ENCODE assay signal across 12 mouse cellular contexts in the genomic region with DNA sequence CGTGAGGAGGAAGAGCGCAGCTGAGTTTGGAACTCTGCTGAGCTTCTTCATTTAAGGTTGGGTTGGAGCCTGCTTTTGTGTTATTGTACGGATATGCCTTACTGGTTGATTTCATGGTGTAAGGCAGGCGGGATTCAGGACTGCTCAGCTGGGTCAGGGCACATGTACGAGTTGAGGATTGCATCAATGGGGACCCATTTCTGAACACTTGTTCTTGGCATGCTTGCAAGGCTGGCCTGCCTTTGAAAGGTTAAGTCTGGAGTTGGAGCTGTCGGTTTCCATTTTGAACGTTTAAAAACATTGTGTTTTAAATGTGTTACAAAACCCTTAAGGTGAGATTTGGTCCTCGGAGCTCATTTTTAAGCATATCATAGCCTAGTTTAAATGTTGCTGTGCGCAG. TPM values are rescaled to one million over a fixed set of nuclear protein-coding genes. Genes with fewer than 3 reads are reported as not detected.
DNase-seq lines count a peak whose midpoint lies in the region; ATAC-seq lines count a peak whose summit lies in the region.
"Had no signal": no experiment of that assay in that cellular context is flagged by ENCODE, and none has a peak within 500 bp of the region (broad histone marks: within the 10 kb centered on the region; RNA-seq: fewer than 3 reads in every experiment).

No protein-coding gene starts in this region.

- H3K36me3 ChIP-seq in heart, embryonic 15.5 days = no peaks in the 10 kb centered on the region
- no peaks in the 10 kb centered on the region for H3K36me3 ChIP-seq in embryonic facial prominence, embryonic 11.5 days (replicated peaks; ENCODE audit: control insufficient read depth, insufficient read depth, low read depth, low read length)
- H3K36me3 ChIP-seq in hindbrain, embryonic 12.5 days = no peaks in the 10 kb centered on the region
- no peaks in the 10 kb centered on the region; the same call in 1 of the 2 replicates for H3K36me3 ChIP-seq in midbrain, embryonic 12.5 days

- WGBS in heart, embryonic 15.5 days = 76% methylated on average over 9 of the region's 9 CpGs
- 75% methylated on average over 9 of the region's 9 CpGs for WGBS in embryonic facial prominence, embryonic 11.5 days
- 75% methylated on average over 9 of the region's 9 CpGs for WGBS in hindbrain, embryonic 12.5 days
- 74% methylated on average over 9 of the region's 9 CpGs for WGBS in midbrain, embryonic 12.5 days

- no peak overlapping the region for H3K9ac ChIP-seq in heart, embryonic 15.5 days
- no peak overlapping the region for H3K9ac ChIP-seq in embryonic facial prominence, embryonic 11.5 days (replicated peaks; ENCODE audit: low read length)
- H3K9ac ChIP-seq in hindbrain, embryonic 12.5 days = no peak overlapping the region; the same call in 1 of the 2 replicates
- H3K9ac ChIP-seq in midbrain, embryonic 12.5 days (replicated peaks) = no peak overlapping the region

- no peak overlapping the region for H3K4me3 ChIP-seq in heart, embryonic 15.5 days
- H3K4me3 ChIP-seq in embryonic facial prominence, embryonic 11.5 days (ENCODE audit: low read depth, low read length) = no peak overlapping the region
- H3K4me3 ChIP-seq in hindbrain, embryonic 12.5 days = no peak overlapping the region
- no peak overlapping the region for H3K4me3 ChIP-seq in midbrain, embryonic 12.5 days

- peaks cover 45% of the 10 kb centered on the region for H3K4me1 ChIP-seq in heart, embryonic 15.5 days (replicated peaks)
- H3K4me1 ChIP-seq in embryonic facial prominence, embryonic 11.5 days (ENCODE audit: control insufficient read depth, insufficient read depth, low read length) = peaks cover 5% of the 10 kb centered on the region
- H3K4me1 ChIP-seq in hindbrain, embryonic 12.5 days = peaks cover 56% of the 10 kb centered on the region
- peaks cover 43% of the 10 kb centered on the region for H3K4me1 ChIP-seq in midbrain, embryonic 12.5 days

- ATAC-seq in heart, embryonic 15.5 days (replicated peaks; ENCODE audit: insufficient number of reproducible peaks, insufficient read depth, low FRiP score, low read depth) = no peak
- no peak for ATAC-seq in embryonic facial prominence, embryonic 11.5 days (replicated peaks; ENCODE audit: insufficient number of reproducible peaks, low FRiP score, low TSS enrichment, low read depth)
- no peak for ATAC-seq in hindbrain, embryonic 12.5 days (ENCODE audit: low FRiP score)
- no peak for ATAC-seq in midbrain, embryonic 12.5 days (ENCODE audit: low FRiP score, low read depth)

- peak overlapping the region; percentile 50; the same call in 1 of the 2 replicates for H3K27ac ChIP-seq in heart, embryonic 15.5 days
- H3K27ac ChIP-seq in embryonic facial prominence, embryonic 11.5 days (replicated peaks; ENCODE audit: low read depth, low read length) = peak overlapping the region; percentile 56; the same call in 1 of the 2 replicates
- H3K27ac ChIP-seq in hindbrain, embryonic 12.5 days = peak overlapping the region; percentile 88
- H3K27ac ChIP-seq in midbrain, embryonic 12.5 days (replicated peaks) = peak overlapping the region; percentile 78

- DNase-seq in heart, adult 18-20 months = no peak
- no peak for DNase-seq in embryonic facial prominence, embryonic 11.5 days (ENCODE audit: low spot score)
- no peak for DNase-seq in frontal cortex, postnatal 36 days (ENCODE audit: low spot score in 2 of 2)
- no peak for DNase-seq in retina, postnatal 1 day
- DNase-seq in cerebellum, adult 8-10 months = no peak
- DNase-seq: kidney, adult 18-20 months; lung, postnatal 14 days; thymus, postnatal 25 days had no signal

- no peaks in the 10 kb centered on the region for H3K9me3 ChIP-seq in heart, embryonic 15.5 days (replicated peaks)
- H3K9me3 ChIP-seq in embryonic facial prominence, embryonic 11.5 days (replicated peaks; ENCODE audit: control insufficient read depth, low read length) = no peaks in the 10 kb centered on the region
- H3K9me3 ChIP-seq in hindbrain, embryonic 12.5 days (replicated peaks) = no peaks in the 10 kb centered on the region
- no peaks in the 10 kb centered on the region for H3K9me3 ChIP-seq in midbrain, embryonic 12.5 days

- no peaks in the 10 kb centered on the region for H3K27me3 ChIP-seq in heart, embryonic 15.5 days
- no peaks in the 10 kb centered on the region for H3K27me3 ChIP-seq in embryonic facial prominence, embryonic 11.5 days (ENCODE audit: control insufficient read depth, insufficient read depth, low read length)
- no peaks in the 10 kb centered on the region for H3K27me3 ChIP-seq in hindbrain, embryonic 12.5 days
- no peaks in the 10 kb centered on the region for H3K27me3 ChIP-seq in midbrain, embryonic 12.5 days
- H3K27me3 ChIP-seq: CH12.LX had no signal

- no peak overlapping the region for H3K4me2 ChIP-seq in heart, embryonic 15.5 days
- H3K4me2 ChIP-seq in embryonic facial prominence, embryonic 11.5 days (ENCODE audit: low read depth, low read length) = no peak overlapping the region
- H3K4me2 ChIP-seq in hindbrain, embryonic 12.5 days (replicated peaks) = no peak overlapping the region
- H3K4me2 ChIP-seq in midbrain, embryonic 12.5 days (replicated peaks) = no peak overlapping the region

RNA-seq across cellular contexts. Expression of a gene that starts 15.7 kb away (rescaled TPM):
- 56.1 and 72.7 TPM in 2 replicates for polyA plus RNA-seq in heart, embryonic 15.5 days (2015; fragmentation: Nextera tagmentation; extraction: Ambion mirVana)
- 10 to 100 TPM; 59.5 to 66.3 TPM for total RNA-seq in heart, adult 18-20 months (2021)
- 94.8 and 99.8 TPM in 2 replicates for polyA plus RNA-seq in embryonic facial prominence, embryonic 11.5 days (2014; fragmentation: Nextera tagmentation; extraction: Ambion mirVana)
- polyA plus RNA-seq in hindbrain, embryonic 12.5 days (2016; fragmentation: Nextera tagmentation; extraction: Ambion mirVana) = 116 and 119 TPM in 2 replicates
- 115 and 116 TPM in 2 replicates for polyA plus RNA-seq in midbrain, embryonic 12.5 days (2016; fragmentation: Nextera tagmentation; extraction: Ambion mirVana)

RNA-seq across cellular contexts. Expression of a gene that starts 16.0 kb away (rescaled TPM):
- 5.4 and 6.8 TPM in 2 replicates for polyA plus RNA-seq in heart, embryonic 15.5 days (2015; fragmentation: Nextera tagmentation; extraction: Ambion mirVana)
- 1 to 10 TPM; 4.6 to 6.1 TPM for total RNA-seq in heart, adult 18-20 months (2021)
- 10.6 and 16.5 TPM in 2 replicates for polyA plus RNA-seq in embryonic facial prominence, embryonic 11.5 days (2014; fragmentation: Nextera tagmentation; extraction: Ambion mirVana)
- 15.3 and 15.5 TPM in 2 replicates for polyA plus RNA-seq in hindbrain, embryonic 12.5 days (2016; fragmentation: Nextera tagmentation; extraction: Ambion mirVana)
- 14.4 and 15.6 TPM in 2 replicates for polyA plus RNA-seq in midbrain, embryonic 12.5 days (2016; fragmentation: Nextera tagmentation; extraction: Ambion mirVana)
